In genomic region chr12:113212326-113212924, GRCm38 (mm10) we compare ENCODE assay signal across 16 mouse cellular contexts.
"Had no signal": no experiment of that assay in that cellular context is flagged by ENCODE, and none has a peak within 500 bp of the region (broad histone marks: within the 10 kb centered on the region; RNA-seq: fewer than 3 reads in every experiment).

No protein-coding gene starts in this region.

- H3K27me3 ChIP-seq: midbrain, embryonic 13.5 days; neural tube, embryonic 13.5 days; neural tube, embryonic 15.5 days had no signal

- DNase-seq: lung, adult 18-20 months; lung, embryonic 14.5 days; retina, postnatal 1 day; right cerebral cortex, adult 18-20 months; right cerebral cortex, postnatal 25 days; right cerebral cortex, postnatal 4 days; spleen, adult 18-20 months; thymus, adult 18-20 months; thymus, postnatal 14 days; thymus, postnatal 36 days had no signal

- H3K9me3 ChIP-seq: midbrain, embryonic 10.5 days; midbrain, embryonic 13.5 days; neural tube, embryonic 13.5 days; neural tube, embryonic 15.5 days had no signal

- H3K9ac ChIP-seq: lung, embryonic 14.5 days; midbrain, embryonic 13.5 days; neural tube, embryonic 13.5 days; neural tube, embryonic 15.5 days had no signal

- H3K4me3 ChIP-seq: midbrain, embryonic 10.5 days; midbrain, embryonic 13.5 days; myocyte; neural tube, embryonic 13.5 days; neural tube, embryonic 15.5 days had no signal

- H3K4me2 ChIP-seq: lung, embryonic 14.5 days; midbrain, embryonic 13.5 days; neural tube, embryonic 13.5 days; neural tube, embryonic 15.5 days had no signal

- H3K4me1 ChIP-seq: midbrain, embryonic 10.5 days; midbrain, embryonic 13.5 days; neural tube, embryonic 13.5 days; neural tube, embryonic 15.5 days had no signal

- H3K36me3 ChIP-seq: midbrain, embryonic 10.5 days; midbrain, embryonic 13.5 days; neural tube, embryonic 13.5 days; neural tube, embryonic 15.5 days had no signal

- H3K27ac ChIP-seq: midbrain, embryonic 10.5 days; midbrain, embryonic 13.5 days; neural tube, embryonic 13.5 days; neural tube, embryonic 15.5 days had no signal

- ATAC-seq: midbrain, embryonic 13.5 days; midbrain, embryonic 16.5 days had no signal
